Mouse (Mus musculus) spleen, postnatal 10 days (tissue): ENCODE data around the gene Chpf.

Experiments
- DNase-seq, 2 experiments: peaks; one replicate each; pipeline ENCODE4 v3.0.0; 2021 to 2022; ENCODE audit warnings: low spot score in 2 of 2

The Chpf gene

GRCm38 (mm10) chr1:75442171-75442570, 36.9 kb downstream of the Chpf start:
- DNase-seq, result no peak

GRCm38 (mm10) chr1:75441471-75441996, 37.6 kb downstream of the Chpf start:
- no peak for DNase-seq

GRCm38 (mm10) chr1:75440661-75441060, 38.4 kb downstream of the Chpf start:
- no peak for DNase-seq

GRCm38 (mm10) chr1:75438782-75439181, 40.3 kb downstream of the Chpf start:
- no peak for DNase-seq

GRCm38 (mm10) chr1:75435475-75436328, 43.4 kb downstream of the Chpf start, which contains the start of gene Gmppa:
Gene Gmppa, plus strand, starts transcription at chr1:75435930.
- peak; percentile 29 to 78 for DNase-seq

GRCm38 (mm10) chr1:75425796-75426471, 53.2 kb downstream of the Chpf start:
- peak in 1 of 2 experiments; percentile 37 for DNase-seq
